Mouse (Mus musculus) MEL (cell line): ENCODE results near the gene Tspan9. TPM values are rescaled to one million over a fixed set of nuclear protein-coding genes. Genes with fewer than 3 reads are reported as not detected.

Experiments
- DNase-seq: peaks from one replicate; pipeline ENCODE4 v3.0.0; 2011; ENCODE audit warnings: low read depth, low spot score
- H3K27ac ChIP-seq: 2 replicates; pipeline ENCODE4 v1.5.1; 2012; ENCODE audit warnings: low read depth, mild to moderate bottlenecking, control low read depth, low read length, moderate library complexity; ENCODE audit not compliant: control insufficient read depth
- H3K27me3 ChIP-seq, 2 experiments: fragments of 150-350 bp in 1 of 2; sonication (generic) in 1 of 2; 2 replicates each; pipeline ENCODE4 v1.6.1; 2012; ENCODE audit warnings: low read length in 2 of 2, mild to moderate bottlenecking in 2 of 2, improper control_type of control experiment in 1 of 2, moderate library complexity in 1 of 2; ENCODE audit not compliant: insufficient read depth in 2 of 2, control insufficient read depth in 1 of 2
- H3K36me3 ChIP-seq, 2 experiments: 2 replicates each; pipeline ENCODE4 v1.6.1; 2012 to 2014; ENCODE audit warnings: low read length in 2 of 2, improper control_type of control experiment in 1 of 2, inconsistent platforms in 1 of 2, mild to moderate bottlenecking in 1 of 2; ENCODE audit not compliant: insufficient read depth in 2 of 2, control insufficient read depth in 1 of 2
- H3K4me1 ChIP-seq, 2 experiments: fragments of 150-350 bp in 1 of 2; sonication (generic) in 1 of 2; 2 replicates each; pipeline ENCODE4 v1.6.1; 2012; ENCODE audit warnings: low read length in 2 of 2, improper control_type of control experiment in 1 of 2, mild to moderate bottlenecking in 1 of 2; ENCODE audit not compliant: insufficient read depth in 2 of 2, control insufficient read depth in 1 of 2
- H3K4me3 ChIP-seq, 2 experiments: fragments of 150-350 bp in 1 of 2; sonication (generic) in 1 of 2; 2 replicates each; pipeline ENCODE4 v1.5.1; 2012; ENCODE audit warnings: low read depth in 2 of 2, low read length in 2 of 2, mild to moderate bottlenecking in 2 of 2, moderate library complexity in 2 of 2, control low read depth in 1 of 2, improper control_type of control experiment in 1 of 2; ENCODE audit not compliant: control insufficient read depth in 1 of 2, insufficient read depth in 1 of 2
- H3K79me2 ChIP-seq: 2 replicates; pipeline ENCODE4 v1.6.1; 2012; ENCODE audit warnings: mild to moderate bottlenecking, low read length, moderate library complexity; ENCODE audit not compliant: control insufficient read depth, poor library complexity, insufficient read depth
- H3K9ac ChIP-seq: 2 replicates; pipeline ENCODE4 v1.6.1; 2012; ENCODE audit warnings: low read depth, mild to moderate bottlenecking, control low read depth, low read length, moderate library complexity; ENCODE audit not compliant: control insufficient read depth, poor library complexity, severe bottlenecking
- H3K9me3 ChIP-seq: fragments of 150-350 bp; sonication (generic); replicated peaks from 2 replicates; pipeline ENCODE4 v1.6.1; 2012; ENCODE audit warnings: mild to moderate bottlenecking, low read length, improper control_type of control experiment, moderate library complexity; ENCODE audit not compliant: insufficient read depth
- CHD2 ChIP-seq: IDR thresholded peaks from 2 replicates; pipeline ENCODE4 v1.6.1; 2011; ENCODE audit warnings: low read length, improper control_type of control experiment
- E2F4 ChIP-seq: IDR thresholded peaks from 2 replicates; pipeline ENCODE4 v1.6.1; 2011; ENCODE audit warnings: low read depth, low read length, improper control_type of control experiment, borderline replicate concordance
- ELF1 ChIP-seq: IDR thresholded peaks from 2 replicates; pipeline ENCODE4 v1.6.1; 2014; ENCODE audit warnings: low read depth, mild to moderate bottlenecking, inconsistent platforms, low read length, improper control_type of control experiment, moderate library complexity
- JUND ChIP-seq: IDR thresholded peaks from 2 replicates; pipeline ENCODE4 v1.6.1; 2011; ENCODE audit warnings: low read depth, mild to moderate bottlenecking, improper control_type of control experiment, low read length
- KAT2A ChIP-seq: conservative IDR thresholded peaks from 2 replicates; pipeline ENCODE4 v1.6.1; 2012; ENCODE audit warnings: low read depth, low read length, improper control_type of control experiment, inconsistent platforms
- MAFK ChIP-seq: IDR thresholded peaks from 2 replicates; pipeline ENCODE4 v1.6.1; 2011; ENCODE audit warnings: low read depth, mild to moderate bottlenecking, low read length, improper control_type of control experiment, borderline replicate concordance
- MYB ChIP-seq: IDR thresholded peaks from 2 replicates; pipeline ENCODE4 v1.6.1; 2011; ENCODE audit warnings: mild to moderate bottlenecking, low read depth, low read length, improper control_type of control experiment
- MYC ChIP-seq: IDR thresholded peaks from 2 replicates; pipeline ENCODE4 v1.6.1; 2011; ENCODE audit warnings: low read depth, mild to moderate bottlenecking, low read length, improper control_type of control experiment, moderate library complexity
- NELFE ChIP-seq: IDR thresholded peaks from 2 replicates; pipeline ENCODE4 v1.6.1; 2011; ENCODE audit warnings: low read depth, low read length, improper control_type of control experiment
- NRF1 ChIP-seq: IDR thresholded peaks from 2 replicates; pipeline ENCODE4 v1.6.1; 2014; ENCODE audit warnings: low read depth, mild to moderate bottlenecking, inconsistent platforms, low read length, improper control_type of control experiment, moderate library complexity; ENCODE audit not compliant: poor library complexity, insufficient read depth, severe bottlenecking
- POLR2A ChIP-seq, 2 experiments: IDR thresholded peaks; 2 replicates each; pipeline ENCODE4 v1.6.1; 2011 to 2012; ENCODE audit warnings: low read length in 2 of 2, mild to moderate bottlenecking in 2 of 2, control low read depth in 1 of 2, improper control_type of control experiment in 1 of 2, low read depth in 1 of 2, moderate library complexity in 1 of 2; ENCODE audit not compliant: control insufficient read depth in 1 of 2, insufficient read depth in 1 of 2, poor library complexity in 1 of 2
- RCOR1 ChIP-seq: IDR thresholded peaks from 2 replicates; pipeline ENCODE4 v1.6.1; 2012; ENCODE audit warnings: low read depth, mild to moderate bottlenecking, inconsistent platforms, low read length, improper control_type of control experiment
- SIN3A ChIP-seq: IDR thresholded peaks from 2 replicates; pipeline ENCODE4 v1.6.1; 2012; ENCODE audit warnings: low read length, improper control_type of control experiment, inconsistent platforms
- SMC3 ChIP-seq: IDR thresholded peaks from 2 replicates; pipeline ENCODE4 v1.6.1; 2011; ENCODE audit warnings: low read depth, low read length, improper control_type of control experiment
- TAL1 ChIP-seq: IDR thresholded peaks from 2 replicates; pipeline ENCODE4 v1.6.1; 2012; ENCODE audit warnings: mild to moderate bottlenecking, inconsistent platforms, low read length, moderate library complexity, mixed read lengths
- USF1 ChIP-seq: IDR thresholded peaks from 2 replicates; pipeline ENCODE4 v1.6.1; 2014; ENCODE audit warnings: low read depth, mild to moderate bottlenecking, inconsistent platforms, low read length, improper control_type of control experiment, moderate library complexity
- ZKSCAN1 ChIP-seq: IDR thresholded peaks from 2 replicates; pipeline ENCODE4 v1.6.1; 2012; ENCODE audit warnings: low read depth, mild to moderate bottlenecking, inconsistent platforms, low read length, improper control_type of control experiment, moderate library complexity
- polyA plus RNA-seq, 2 experiments: library from polyadenylated mRNA; stranded (reverse) in 1 of 2; unstranded in 1 of 2; fragments of >175 nt in 1 of 2; fragments of >200 nt in 1 of 2; gene quantifications; 2 replicates each; pipeline versions ENCODE4 v1.2.1 to v1.2.4; 2012; ENCODE audit warnings: low replicate concordance in 2 of 2, low read depth in 1 of 2; ENCODE audit not compliant: insufficient read length in 2 of 2, insufficient read depth in 1 of 2, missing spikeins in 1 of 2
- total RNA-seq: library from RNA; depleted of rRNA; stranded (reverse); fragments of 300-350 nt; gene quantifications from 2 replicates; pipeline ENCODE4 v1.2.3, GENCODE M21; 2012

Gene Tspan9
- total and polyA plus RNA-seq, 3 experiments, result 0.08 to 3.4 TPM; not detected in 1

- Histone ChIP-seq H3K27me3 (no peaks in the 10 kb centered on the region), H3K79me2 (no peaks in the 10 kb centered on the region), H3K9me3 (no peaks in the 10 kb centered on the region), H3K27ac (no peak overlapping the region), H3K4me1 (no peaks in the 10 kb centered on the region), H3K4me3 (no peak overlapping the region), H3K36me3 (no peaks in the 10 kb centered on the region), H3K9ac (no peak overlapping the region)
- no peak for DNase-seq
- TF ChIP-seq JUND (no peak), MYB (no peak), E2F4 (no peak), ZKSCAN1 (no peak), KAT2A (no peak), NRF1 (no peak), USF1 (no peak), SIN3A (no peak), CHD2 (no peak)
Measured at GRCm38 (mm10) chr6:128134196-128134924, 9.0 kb downstream of the Tspan9 start.

GRCm38 (mm10) chr6:128133679-128134191, 9.7 kb downstream of the Tspan9 start:
- Histone ChIP-seq H3K4me3 (no peak overlapping the region), H3K9ac (no peak overlapping the region), H3K4me1 (no peaks in the 10 kb centered on the region), H3K36me3 (no peaks in the 10 kb centered on the region), H3K9me3 (no peaks in the 10 kb centered on the region), H3K27ac (no peak overlapping the region), H3K27me3 (no peaks in the 10 kb centered on the region), H3K79me2 (no peaks in the 10 kb centered on the region)
- no peak for TF ChIP-seq POLR2A (IDR thresholded peaks at IDR 0.05; ENCODE audit: control insufficient read depth in 1 of 2, insufficient read depth in 1 of 2, low read depth in 1 of 2, low read length in 2 of 2, poor library complexity in 1 of 2)
- TF ChIP-seq MAFK, result no peak
- TF ChIP-seq MYC, result no peak
- no peak for TF ChIP-seq SIN3A
- TF ChIP-seq NELFE, result no peak
- no peak for TF ChIP-seq SMC3
- no peak for TF ChIP-seq RCOR1
- no peak for TF ChIP-seq ELF1
- TF ChIP-seq TAL1, result no peak
- DNase-seq, result no peak
